Mouse (Mus musculus) heart, postnatal 0 days (tissue): ENCODE measurements around the gene Ovol3. TPM values are rescaled to one million over a fixed set of nuclear protein-coding genes. Genes with fewer than 3 reads are reported as not detected.
A peak's percentile ranks its signal among the peaks of the same experiment; 100 is the strongest.

Experiments
- ATAC-seq: fragments of 200-750 bp; cut with Nextera tagmentation; 2 replicates; pipeline ENCODE4 v1.8.0; 2017; ENCODE audit warnings: low read depth, moderate number of reproducible peaks, moderate library complexity; ENCODE audit not compliant: insufficient read depth
- DNase-seq: peaks from one replicate; pipeline ENCODE4 v3.0.0-alpha.2; 2016; ENCODE audit warnings: low spot score
- H3K27ac ChIP-seq: fragments of 300-500 bp; sonication (generic); 2 replicates; pipeline ENCODE4 v1.5.1; 2014; ENCODE audit warnings: low read depth, mild to moderate bottlenecking
- H3K27me3 ChIP-seq: fragments of 300-500 bp; sonication (generic); 2 replicates; pipeline ENCODE4 v1.6.1; 2014; ENCODE audit warnings: low read length, mixed read lengths; ENCODE audit not compliant: control insufficient read depth, insufficient read depth
- H3K36me3 ChIP-seq: fragments of 300-500 bp; sonication (generic); replicated peaks from 2 replicates; pipeline ENCODE4 v1.6.1; 2014; ENCODE audit warnings: low read length, mixed read lengths; ENCODE audit not compliant: control insufficient read depth, insufficient read depth
- H3K4me1 ChIP-seq: fragments of 300-500 bp; sonication (generic); 2 replicates; pipeline ENCODE4 v1.6.1; 2014; ENCODE audit warnings: antibody characterized with exemption; ENCODE audit not compliant: control insufficient read depth, insufficient read depth
- H3K4me2 ChIP-seq: fragments of 300-500 bp; sonication (generic); 2 replicates; pipeline ENCODE4 v1.6.1; 2014; ENCODE audit warnings: low read depth, mild to moderate bottlenecking, low read length, moderate library complexity
- H3K4me3 ChIP-seq: fragments of 300-500 bp; sonication (generic); 2 replicates; pipeline ENCODE4 v1.5.1; 2014; ENCODE audit warnings: low read depth, low read length
- H3K9ac ChIP-seq: fragments of 300-500 bp; sonication (generic); replicated peaks from 2 replicates; pipeline ENCODE4 v1.6.1; 2014; ENCODE audit warnings: low read depth, low read length, mixed read lengths
- H3K9me3 ChIP-seq: fragments of 300-500 bp; sonication (generic); replicated peaks from 2 replicates; pipeline ENCODE4 v1.6.1; 2016; ENCODE audit warnings: low read length; ENCODE audit not compliant: control insufficient read depth
- CTCF ChIP-seq: IDR thresholded peaks from 2 replicates; pipeline ENCODE4 v1.5.1; 2016; ENCODE audit warnings: antibody characterized with exemption, control low read depth, low read depth
- EP300 ChIP-seq: IDR thresholded peaks from 2 replicates; pipeline ENCODE4 v1.6.1; 2016; ENCODE audit warnings: antibody characterized with exemption, low read depth
- WGBS: fragments of 180-500 bp; shearing (Covaris S2); extraction: QIAGEN DNeasy Blood & Tissue Kit; methylation state at CpG from one replicate; pipeline ENCODE4 v1.1.7; 2014; 5-methylcytosine and 5-hydroxymethylcytosine counted together
- polyA plus RNA-seq: library from polyadenylated mRNA; unstranded; fragments of >200 nt; fragmentation: Nextera tagmentation; extraction: Ambion mirVana; gene quantifications from 2 replicates; pipeline ENCODE4 v1.2.1, GENCODE M21; 2015
- total RNA-seq: library from RNA; depleted of rRNA; stranded (reverse); fragments of >200 nt; gene quantifications from 2 replicates; pipeline ENCODE4 v1.2.3, GENCODE M21; 2014; ENCODE audit warnings: low replicate concordance

Gene Ovol3
- total and polyA plus RNA-seq, 2 experiments from 2014 or later, result not detected

- DNase-seq (no peak), ATAC-seq (peak; percentile 21; the same call in 1 of the 2 replicates)
- Histone ChIP-seq H3K36me3 (peaks cover 27% of the 10 kb centered on the region), H3K4me2 (peak overlapping the region; percentile 80), H3K4me3 (peak overlapping the region; percentile 69), H3K9me3 (no peaks in the 10 kb centered on the region), H3K4me1 (0 out of 2 replicates have a peak, but pooled peaks cover 9% of the 10 kb centered on the region), H3K27me3 (no peaks in the 10 kb centered on the region), H3K9ac (peak overlapping the region; percentile 79), H3K27ac (peak overlapping the region; percentile 85)
- no peak for TF ChIP-seq CTCF
- no peak for TF ChIP-seq EP300
- under 1% methylated on average over 26 of the region's 26 CpGs for WGBS
Observed at GRCm38 (mm10) chr7:30194101-30194831, 41.3 kb downstream of the Ovol3 start.

DNA sequence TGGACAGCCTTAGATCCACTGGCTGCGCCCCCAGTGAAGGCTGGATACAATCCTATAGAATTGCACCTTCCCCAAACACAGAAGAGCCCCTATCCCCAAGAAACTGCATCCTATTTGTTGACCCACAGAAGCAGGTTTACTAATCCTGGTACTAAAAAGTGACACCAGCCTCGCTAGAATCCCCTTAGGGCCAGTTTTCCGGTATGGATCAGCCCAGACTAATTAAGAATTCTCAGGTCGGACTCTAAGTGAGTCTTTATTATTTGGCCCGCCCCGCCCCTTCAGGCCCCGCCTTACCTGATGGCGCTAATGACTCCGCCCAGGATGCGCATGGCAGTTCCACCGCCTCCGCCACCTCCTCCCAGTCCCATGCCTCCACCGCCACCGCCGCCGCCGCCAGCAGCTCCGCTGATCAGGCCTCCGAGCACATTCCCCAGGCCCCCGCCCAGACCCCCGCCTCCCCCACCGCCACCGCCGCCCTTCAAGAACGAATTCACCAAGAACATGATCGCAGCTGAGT is 41.9 kb downstream of the Ovol3 start:
- DNase-seq (peak; percentile 68), ATAC-seq (peak; percentile 54)
- H3K4me3 ChIP-seq, result peak overlapping the region; percentile 69
- TF ChIP-seq CTCF (no peak), EP300 (no peak)
- H3K36me3 ChIP-seq, result peaks cover 34% of the 10 kb centered on the region
- peak overlapping the region; percentile 85 for H3K27ac ChIP-seq
- H3K4me2 ChIP-seq, result peak overlapping the region; percentile 80
- no peaks in the 10 kb centered on the region for H3K9me3 ChIP-seq
- peak overlapping the region; percentile 79 for H3K9ac ChIP-seq
- no peaks in the 10 kb centered on the region for H3K27me3 ChIP-seq
- 0 out of 2 replicates have a peak, but pooled peaks cover 9% of the 10 kb centered on the region for H3K4me1 ChIP-seq
- 1% methylated on average over 26 of the region's 26 CpGs for WGBS

DNA sequence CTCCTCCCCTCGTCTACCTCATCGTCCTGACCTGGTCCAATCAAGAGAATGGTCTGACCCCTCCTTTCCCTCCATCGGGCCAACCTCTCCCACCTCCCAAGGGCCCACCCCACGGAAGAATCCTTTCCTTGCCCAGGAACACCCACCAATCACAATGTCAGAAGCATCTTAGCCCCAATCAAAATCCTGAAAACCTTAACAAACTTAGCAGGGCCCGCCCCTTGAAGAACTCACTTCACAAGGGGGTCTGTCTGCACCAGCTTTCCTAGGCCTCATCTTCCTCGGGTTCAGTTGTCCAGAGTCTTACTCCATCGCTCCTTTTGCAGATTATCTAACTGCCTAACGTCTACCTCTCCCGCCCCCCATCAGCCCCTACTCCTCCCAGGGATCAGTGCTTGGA is 42.5 kb downstream of the Ovol3 start:
- Histone ChIP-seq H3K36me3 (peaks cover 40% of the 10 kb centered on the region), H3K27me3 (no peaks in the 10 kb centered on the region), H3K4me3 (peak overlapping the region; percentile 69), H3K9ac (peak overlapping the region; percentile 79; the same call in 1 of the 2 replicates), H3K27ac (no peak overlapping the region), H3K4me1 (0 out of 2 replicates have a peak, but pooled peaks cover 9% of the 10 kb centered on the region), H3K4me2 (peak overlapping the region; percentile 80), H3K9me3 (no peaks in the 10 kb centered on the region)
- DNase-seq (no peak), ATAC-seq (no peak)
- TF ChIP-seq CTCF (no peak), EP300 (no peak)
- WGBS, result 45% methylated on average over 9 of the region's 9 CpGs

DNA sequence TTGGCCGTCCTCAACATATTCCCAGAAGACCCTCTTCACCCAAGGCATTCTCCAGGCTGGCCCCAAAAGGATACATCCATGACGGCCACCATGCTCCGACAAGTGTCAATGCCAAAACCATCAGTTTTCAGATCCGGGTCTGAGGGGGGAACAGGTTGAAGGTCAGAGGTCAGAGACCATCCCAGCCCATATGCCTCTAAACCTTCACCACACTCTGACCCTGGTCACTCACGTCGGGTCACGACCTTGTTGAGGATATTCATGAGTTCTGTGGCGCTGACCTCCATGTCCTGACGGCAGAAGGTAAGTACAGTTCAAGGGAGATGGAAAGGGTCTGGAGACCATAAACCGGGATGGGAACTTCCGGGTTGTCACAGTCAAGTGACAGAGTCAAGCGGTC is 43.4 kb downstream of the Ovol3 start:
- 0 out of 2 replicates have a peak, but pooled peaks cover 9% of the 10 kb centered on the region for H3K4me1 ChIP-seq
- no peak overlapping the region for H3K4me2 ChIP-seq
- TF ChIP-seq CTCF (no peak), EP300 (no peak)
- 92% methylated on average over 12 of the region's 12 CpGs for WGBS
- H3K9me3 ChIP-seq, result no peaks in the 10 kb centered on the region
- no peak overlapping the region for H3K9ac ChIP-seq
- H3K36me3 ChIP-seq, result peaks cover 49% of the 10 kb centered on the region
- H3K27ac ChIP-seq, result no peak overlapping the region
- no peak overlapping the region for H3K4me3 ChIP-seq
- no peaks in the 10 kb centered on the region for H3K27me3 ChIP-seq
- DNase-seq (no peak), ATAC-seq (no peak)

- 70% methylated on average over 4 of the region's 4 CpGs for WGBS
- ATAC-seq, result no peak
- TF ChIP-seq EP300 (no peak), CTCF (no peak)
- no peak overlapping the region for H3K4me2 ChIP-seq
- H3K9ac ChIP-seq, result no peak overlapping the region
- H3K9me3 ChIP-seq, result no peaks in the 10 kb centered on the region
- peaks cover 60% of the 10 kb centered on the region for H3K36me3 ChIP-seq
- no peak for DNase-seq
- H3K4me1 ChIP-seq, result 0 out of 2 replicates have a peak, but pooled peaks cover 11% of the 10 kb centered on the region
- no peak overlapping the region for H3K27ac ChIP-seq
- no peaks in the 10 kb centered on the region for H3K27me3 ChIP-seq
- H3K4me3 ChIP-seq, result no peak overlapping the region
Observed at GRCm38 (mm10) chr7:30189116-30189491, 46.4 kb downstream of the Ovol3 start.
